Mouse (Mus musculus): ENCODE results near the gene Shkbp1.

The Shkbp1 gene

GRCm38 (mm10) chr7:27366082-27366844 is 10.4 kb upstream of the Shkbp1 start:
- no peak for DNase-seq (ENCODE audit: low read depth, low spot score)

- DNase-seq (ENCODE audit: low read depth, low spot score), result no peak
These were observed 8.6 kb upstream of the Shkbp1 start for GRCm38 (mm10) chr7:27364379-27364778.

- DNase-seq (ENCODE audit: low read depth, low spot score), result peak; percentile 100
These were observed 5.6 kb upstream of the Shkbp1 start for GRCm38 (mm10) chr7:27361283-27361946.

- DNase-seq (ENCODE audit: low read depth, low spot score), result no peak
These were observed 4.9 kb upstream of the Shkbp1 start for GRCm38 (mm10) chr7:27360749-27361148.

- DNase-seq (ENCODE audit: low read depth, low spot score), result no peak
These were observed 4.0 kb upstream of the Shkbp1 start for GRCm38 (mm10) chr7:27359706-27360358.

GRCm38 (mm10) chr7:27359162-27359561 is 3.3 kb upstream of the Shkbp1 start:
- no peak for DNase-seq (ENCODE audit: low read depth, low spot score)

GRCm38 (mm10) chr7:27357595-27357978 is 1.8 kb upstream of the Shkbp1 start:
- DNase-seq (ENCODE audit: low read depth, low spot score), result no peak

- no peak for DNase-seq (ENCODE audit: low read depth, low spot score)
These were observed 1.2 kb upstream of the Shkbp1 start, which contains the start of gene Gm20479 for GRCm38 (mm10) chr7:27356861-27357594. Gene Gm20479, minus strand, starts transcription at chr7:27357419.

- DNase-seq (ENCODE audit: low read depth, low spot score), result no peak
These were observed 429 bp upstream of the Shkbp1 start for GRCm38 (mm10) chr7:27356248-27356647.

GRCm38 (mm10) chr7:27355261-27355660 is 558 bp downstream of the Shkbp1 start:
- DNase-seq (ENCODE audit: low read depth, low spot score), result no peak

GRCm38 (mm10) chr7:27354783-27355182 is 1.0 kb downstream of the Shkbp1 start:
- no peak for DNase-seq (ENCODE audit: low read depth, low spot score)

- no peak for DNase-seq (ENCODE audit: low read depth, low spot score)
These were observed 1.7 kb downstream of the Shkbp1 start for GRCm38 (mm10) chr7:27354144-27354543.

GRCm38 (mm10) chr7:27345444-27345843 is 10.4 kb downstream of the Shkbp1 start:
- DNase-seq (ENCODE audit: low read depth, low spot score), result no peak

- DNase-seq (ENCODE audit: low read depth, low spot score), result no peak
These were observed 13.2 kb downstream of the Shkbp1 start for GRCm38 (mm10) chr7:27342595-27342994.

- DNase-seq (ENCODE audit: low read depth, low spot score), result no peak
These were observed 16.3 kb downstream of the Shkbp1 start for GRCm38 (mm10) chr7:27339519-27339918.

GRCm38 (mm10) chr7:27339114-27339513 is 16.7 kb downstream of the Shkbp1 start:
- DNase-seq (ENCODE audit: low read depth, low spot score), result no peak

- DNase-seq (ENCODE audit: low read depth, low spot score), result no peak
These were observed 18.5 kb downstream of the Shkbp1 start, which contains the start of gene Ltbp4 for GRCm38 (mm10) chr7:27337175-27337853. Gene Ltbp4, minus strand, starts transcription at chr7:27337692.

- peak; percentile 80 for DNase-seq (ENCODE audit: low read depth, low spot score)
These were observed 19.6 kb downstream of the Shkbp1 start for GRCm38 (mm10) chr7:27335928-27336823.

GRCm38 (mm10) chr7:27335011-27335720 is 20.7 kb downstream of the Shkbp1 start:
- DNase-seq (ENCODE audit: low read depth, low spot score), result no peak

Data from retina, postnatal 7 days (tissue).